Mouse (Mus musculus) embryonic facial prominence, embryonic 10.5 days (tissue): Measurements from ENCODE around the gene Klf17. TPM values are rescaled to one million over a fixed set of nuclear protein-coding genes. Genes with fewer than 3 reads are reported as not detected.

Experiments
- DNase-seq: peaks from one replicate; pipeline ENCODE4 v3.0.0-alpha.2; 2017; ENCODE audit warnings: low spot score
- H3K27ac ChIP-seq: fragments of 300-500 bp; sonication (generic); replicated peaks from 2 replicates; pipeline ENCODE4 v1.5.1; 2016; ENCODE audit warnings: mild to moderate bottlenecking
- H3K27me3 ChIP-seq: fragments of 300-500 bp; sonication (generic); replicated peaks from 2 replicates; pipeline ENCODE4 v1.6.1; 2016; ENCODE audit warnings: low read depth, mild to moderate bottlenecking; ENCODE audit not compliant: poor library complexity, severe bottlenecking
- H3K36me3 ChIP-seq: fragments of 300-500 bp; sonication (generic); replicated peaks from 2 replicates; pipeline ENCODE4 v1.6.1; 2016; ENCODE audit warnings: mild to moderate bottlenecking, moderate library complexity
- H3K4me1 ChIP-seq: fragments of 300-500 bp; sonication (generic); 2 replicates; pipeline ENCODE4 v1.6.1; 2016
- H3K4me3 ChIP-seq: fragments of 300-500 bp; sonication (generic); 2 replicates; pipeline ENCODE4 v1.5.1; 2016; ENCODE audit warnings: mild to moderate bottlenecking, moderate library complexity
- H3K9me3 ChIP-seq: fragments of 300-500 bp; sonication (generic); 2 replicates; pipeline ENCODE4 v1.6.1; 2016; ENCODE audit warnings: mild to moderate bottlenecking
- WGBS: fragments of 180-500 bp; shearing (Covaris S2); methylation state at CpG from one replicate; pipeline ENCODE4 v1.1.7; 2016; 5-methylcytosine and 5-hydroxymethylcytosine counted together
- polyA plus RNA-seq: library from polyadenylated mRNA; unstranded; fragments of >200 nt; fragmentation: Nextera tagmentation; extraction: Ambion mirVana; gene quantifications from 2 replicates; pipeline ENCODE4 v1.2.1, GENCODE M21; 2016

Gene Klf17
- polyA plus RNA-seq, 1 experiment from 2014 or later = not detected

DNA sequence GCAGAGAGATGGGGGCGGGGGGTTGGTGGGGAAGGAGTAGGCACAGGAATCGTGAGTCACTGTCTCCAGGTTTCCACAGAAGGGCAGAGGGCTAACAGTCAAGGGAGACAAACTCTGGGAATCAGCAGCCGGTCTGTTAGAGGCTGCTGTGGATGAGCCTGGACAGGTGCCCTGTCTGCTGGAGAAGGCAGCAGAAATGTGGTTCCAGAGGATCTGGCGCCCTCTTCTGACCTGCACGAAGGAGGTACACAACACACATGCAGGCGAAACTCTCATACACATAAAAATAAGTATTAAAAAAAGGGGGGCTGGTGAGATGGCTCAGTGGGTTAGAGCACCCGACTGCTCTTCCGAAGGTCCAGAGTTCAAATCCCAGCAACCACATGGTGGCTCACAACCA is 27.9 kb downstream of the Klf17 start:
- H3K27me3 ChIP-seq = no peaks in the 10 kb centered on the region
- DNase-seq = peak; percentile 12
- no peaks in the 10 kb centered on the region for H3K9me3 ChIP-seq
- no peaks in the 10 kb centered on the region for H3K36me3 ChIP-seq
- WGBS = 42% methylated on average over 8 of the region's 8 CpGs
- H3K4me3 ChIP-seq = no peak overlapping the region
- no peak overlapping the region for H3K27ac ChIP-seq
- no peaks in the 10 kb centered on the region for H3K4me1 ChIP-seq

DNA sequence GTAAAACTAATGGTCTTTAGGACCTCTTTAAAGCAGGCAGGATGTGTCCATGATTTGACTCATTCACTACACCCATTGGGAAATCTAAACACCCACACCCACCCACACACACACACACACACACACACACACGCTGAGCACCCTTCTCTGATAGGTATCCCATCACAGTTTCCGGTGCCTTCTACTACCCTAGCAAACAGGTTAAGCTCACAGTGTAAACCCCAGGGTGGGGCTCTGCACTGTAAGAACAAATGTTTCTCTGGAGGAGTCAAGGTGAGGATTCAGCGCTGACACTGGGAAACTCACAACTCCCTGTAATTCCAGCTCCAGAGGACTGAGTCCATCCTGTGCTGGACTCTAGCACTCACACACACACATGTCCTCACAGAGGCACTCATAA is 33.5 kb downstream of the Klf17 start:
- H3K27ac ChIP-seq = no peak overlapping the region
- no peak for DNase-seq
- 79% methylated on average over 3 of the region's 3 CpGs for WGBS
- H3K27me3 ChIP-seq = peaks cover 5% of the 10 kb centered on the region
- no peaks in the 10 kb centered on the region for H3K36me3 ChIP-seq
- no peak overlapping the region for H3K4me3 ChIP-seq
- no peaks in the 10 kb centered on the region for H3K9me3 ChIP-seq
- no peaks in the 10 kb centered on the region for H3K4me1 ChIP-seq

DNA sequence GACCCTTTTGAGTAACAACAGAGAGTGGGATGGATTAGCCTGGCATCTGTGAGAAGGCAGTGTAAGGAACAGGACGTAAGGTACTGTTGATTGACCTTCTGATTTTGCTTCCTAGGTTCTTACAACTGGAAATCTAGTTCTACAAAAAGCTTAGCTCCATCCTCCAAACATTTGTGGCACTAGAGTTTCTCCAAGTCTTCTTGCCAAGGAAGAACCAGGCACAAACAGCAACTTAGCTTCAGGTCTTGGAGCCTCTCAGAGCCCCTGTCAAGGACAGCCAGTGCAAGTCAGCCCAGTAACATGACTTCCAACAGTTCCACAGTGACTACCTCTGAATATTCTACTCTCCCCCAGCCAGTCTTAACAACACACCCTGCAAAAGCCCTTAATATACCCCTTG is 41.3 kb downstream of the Klf17 start, which contains the start of gene Gm12845:
Gene Gm12845, plus strand, starts transcription at position 301 of the 400 bp plus-strand sequence.
- H3K36me3 ChIP-seq = no peaks in the 10 kb centered on the region
- WGBS = 83% methylated on average over 1 of the region's 1 CpGs

DNA sequence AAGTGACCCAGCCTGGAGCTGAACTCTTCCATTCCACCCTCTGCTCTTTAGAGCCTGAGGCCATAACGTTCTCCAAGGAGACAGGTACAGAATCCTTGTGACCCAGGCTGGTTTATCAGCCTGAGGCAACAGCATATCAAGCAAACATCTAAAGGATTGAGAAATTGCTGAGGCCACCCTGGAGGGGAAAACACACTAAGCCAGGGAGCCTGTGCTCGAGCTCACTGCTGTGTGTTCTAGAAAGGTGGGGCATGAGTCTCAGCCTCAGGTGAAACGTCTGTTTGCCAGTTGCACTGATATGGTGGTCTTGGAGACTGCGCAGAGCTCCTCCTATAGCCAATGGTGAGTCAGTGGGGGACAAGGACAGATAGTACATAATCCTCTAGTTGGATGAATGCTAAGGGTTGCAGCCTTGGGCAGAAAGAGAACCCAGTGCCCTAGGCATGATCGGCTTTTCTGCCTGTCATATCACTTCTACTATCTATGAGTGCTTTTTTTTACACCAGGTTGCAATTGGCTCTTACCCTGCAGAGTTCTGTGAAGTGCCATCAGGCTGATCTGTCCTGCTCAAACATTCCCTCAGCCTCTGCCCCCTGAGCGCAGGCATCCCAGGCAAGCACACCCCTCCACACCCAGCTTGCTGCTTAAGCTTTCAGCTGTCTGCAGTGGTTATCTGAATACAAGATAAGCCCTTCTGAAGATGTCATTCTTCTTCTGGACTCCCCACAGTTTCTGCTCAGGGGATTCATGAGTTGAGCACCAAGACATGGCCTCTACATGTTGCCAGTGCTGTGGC is 51.9 kb downstream of the Klf17 start:
- H3K4me3 ChIP-seq = no peak overlapping the region
- H3K9me3 ChIP-seq = no peaks in the 10 kb centered on the region
- DNase-seq = no peak
- no peaks in the 10 kb centered on the region for H3K36me3 ChIP-seq
- H3K27me3 ChIP-seq = no peaks in the 10 kb centered on the region
- H3K4me1 ChIP-seq = no peaks in the 10 kb centered on the region
- H3K27ac ChIP-seq = no peak overlapping the region
- WGBS = 80% methylated on average over 6 of the region's 6 CpGs

More for the DNA sequence above, 41.3 kb downstream of the Klf17 start, which contains the start of gene Gm12845:
- Histone ChIP-seq H3K27ac (no peak within 1 kb of the TSS), H3K4me3 (no peak within 1 kb of the TSS), H3K4me1 (no peaks in the 10 kb centered on the region), H3K9me3 (no peaks in the 10 kb centered on the region), H3K27me3 (no peaks in the 10 kb centered on the region)
- DNase-seq = no peak

DNA sequence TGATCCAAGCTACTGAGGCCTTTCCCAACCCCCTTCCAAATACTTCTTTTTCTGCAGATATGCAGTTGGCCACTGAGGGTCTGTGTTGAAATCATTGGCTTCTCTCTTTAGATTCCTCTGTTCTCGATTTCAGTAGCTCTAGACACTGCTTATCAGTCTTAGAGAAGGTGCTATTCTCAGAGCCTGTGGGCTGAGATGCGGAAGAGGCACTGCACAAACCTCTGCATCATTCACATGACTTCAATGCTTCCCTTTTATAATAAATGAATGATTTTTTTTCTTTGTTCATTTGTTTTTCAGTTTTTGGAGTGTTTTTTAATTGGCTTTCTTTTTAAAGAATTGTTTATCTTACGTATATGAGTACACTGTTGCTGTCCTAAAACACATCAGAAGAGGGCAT is 53.1 kb downstream of the Klf17 start:
- H3K4me3 ChIP-seq = no peak overlapping the region
- no peak for DNase-seq
- H3K9me3 ChIP-seq = no peaks in the 10 kb centered on the region
- no peaks in the 10 kb centered on the region for H3K4me1 ChIP-seq
- 85% methylated on average over 3 of the region's 3 CpGs for WGBS
- no peak overlapping the region for H3K27ac ChIP-seq
- no peaks in the 10 kb centered on the region for H3K36me3 ChIP-seq
- no peaks in the 10 kb centered on the region for H3K27me3 ChIP-seq

DNA sequence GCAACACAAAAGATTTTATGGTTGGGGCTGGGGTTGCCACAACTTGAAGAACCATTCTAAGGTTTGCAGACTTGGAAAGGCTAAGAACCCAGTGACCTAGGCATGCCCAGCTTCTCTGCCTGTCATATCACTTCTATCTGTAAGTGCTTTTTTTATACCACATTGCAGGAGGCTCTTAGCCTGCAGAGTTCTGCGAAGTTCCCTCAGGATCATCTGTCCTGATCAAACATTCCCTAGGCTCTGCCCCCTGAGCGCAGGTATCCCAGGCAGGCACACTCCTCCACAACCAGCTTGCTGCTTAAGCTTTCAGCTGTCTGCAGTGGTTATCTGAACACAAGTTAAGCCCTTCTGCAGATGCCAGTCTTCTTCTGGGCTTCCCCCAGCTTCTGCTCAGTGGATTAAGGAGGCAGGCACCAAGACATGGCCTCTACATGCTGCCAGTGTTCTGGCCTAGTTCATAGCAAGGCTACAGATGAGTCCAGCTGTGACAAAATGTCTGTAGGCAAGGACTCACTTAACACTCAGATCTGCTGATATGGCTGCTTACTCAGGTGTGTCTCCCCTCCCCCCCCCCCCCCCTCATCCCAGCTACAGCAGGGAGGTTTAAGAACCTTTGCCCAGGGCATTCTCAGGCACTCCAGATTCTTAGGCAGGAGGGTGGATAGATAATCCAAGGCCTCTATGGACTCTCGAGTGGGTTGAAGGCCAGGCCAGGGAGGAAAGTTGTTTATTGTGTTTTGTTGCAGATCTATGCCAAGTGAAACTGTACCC is 56.5 kb downstream of the Klf17 start:
- 76% methylated on average over 3 of the region's 3 CpGs for WGBS
- Histone ChIP-seq H3K27me3 (no peaks in the 10 kb centered on the region), H3K27ac (no peak overlapping the region), H3K36me3 (no peaks in the 10 kb centered on the region), H3K4me3 (no peak overlapping the region), H3K4me1 (no peaks in the 10 kb centered on the region), H3K9me3 (no peaks in the 10 kb centered on the region)
- DNase-seq = no peak

Other genes starting within 250 kb of the Klf17 start
- 121 and 132 TPM in 2 replicates for gene Eri3, start 215.3 kb downstream of the Klf17 start, polyA plus RNA-seq
- 78.4 and 80.0 TPM in 2 replicates for gene Dmap1, start 83.4 kb downstream of the Klf17 start, polyA plus RNA-seq
- not detected in 2 replicates for gene Gm12845, start 41.2 kb downstream of the Klf17 start, polyA plus RNA-seq
- gene Slc6a9, start 68.9 kb upstream of the Klf17 start, polyA plus RNA-seq = 8.2 and 10.2 TPM in 2 replicates
- gene Ccdc24, start 106.9 kb upstream of the Klf17 start, polyA plus RNA-seq = 1.4 and 1.7 TPM in 2 replicates
- 24.7 and 27.2 TPM in 2 replicates for gene B4galt2, start 117.8 kb upstream of the Klf17 start, polyA plus RNA-seq
- 157 and 162 TPM in 2 replicates for gene Atp6v0b, start 121.7 kb upstream of the Klf17 start, polyA plus RNA-seq
- gene Dph2, start 126.4 kb upstream of the Klf17 start, polyA plus RNA-seq = 24.8 and 26.6 TPM in 2 replicates
- 62.8 and 72.3 TPM in 2 replicates for gene Ipo13, start 149.4 kb upstream of the Klf17 start, polyA plus RNA-seq
- 3.1 and 6.7 TPM in 2 replicates for gene Artn, start 164.1 kb upstream of the Klf17 start, polyA plus RNA-seq